Mouse (Mus musculus): ENCODE measurements around the gene Rragd.
"Not testable (repeated sequence)": the region's sequence is repeated elsewhere in the genome, so short reads cannot be mapped to it uniquely, and the experiment has no call there.

Rragd gene

GRCm38 (mm10) chr4:32982716-32983175, at the start of gene Rragd:
Rragd (plus strand) TSS chr4:32983037.
- DNase-seq (ENCODE audit: low spot score), result no peak

- peak; percentile 73 for DNase-seq (ENCODE audit: low spot score)
These were observed 46.0 kb upstream of the Rragd start for GRCm38 (mm10) chr4:32936762-32937341.

DNA sequence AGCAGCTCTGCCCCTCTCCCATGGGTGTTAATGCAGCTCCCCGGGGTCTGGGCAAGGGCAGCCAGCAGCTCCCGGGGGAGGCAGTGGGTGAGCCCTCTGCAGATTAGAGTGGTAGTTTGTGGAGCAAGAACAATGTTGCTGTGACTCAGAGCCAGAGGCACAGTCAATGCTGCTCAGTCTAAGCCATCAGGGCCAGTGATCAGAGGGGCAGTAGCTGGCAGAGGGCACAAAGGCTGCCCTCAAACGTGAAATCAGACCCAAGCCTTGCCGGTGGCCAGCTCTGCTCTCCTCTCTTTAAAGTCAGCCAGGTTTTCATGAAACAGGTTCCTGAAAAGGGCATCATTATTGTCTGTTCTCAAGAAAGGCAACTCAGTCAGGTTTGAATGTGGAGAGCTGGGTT, 43.3 kb upstream of the Rragd start:
- DNase-seq (ENCODE audit: low spot score), result peak; percentile 16

- no peak for DNase-seq (ENCODE audit: low spot score)
These were observed 42.9 kb upstream of the Rragd start for GRCm38 (mm10) chr4:32939964-32940363.

DNA sequence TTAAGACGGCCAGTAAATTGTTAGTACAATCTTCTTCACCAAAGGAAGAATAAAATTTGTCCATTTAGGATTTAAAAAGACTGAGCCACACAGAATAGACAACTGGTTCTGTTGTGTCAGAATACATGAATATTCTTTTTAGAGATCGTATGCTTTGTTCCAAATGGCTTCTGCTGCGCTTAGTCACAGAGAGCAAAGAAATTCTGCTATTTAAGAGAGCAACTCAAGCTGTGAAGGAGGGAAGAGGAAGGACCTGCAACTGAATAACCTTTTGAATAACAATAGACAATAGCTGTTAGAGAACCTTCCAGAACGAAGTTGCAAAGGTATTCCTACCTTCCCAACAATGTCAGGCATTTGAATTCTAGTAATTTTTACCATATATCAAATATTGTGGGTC, 41.9 kb upstream of the Rragd start:
- DNase-seq (ENCODE audit: low spot score), result no peak

GRCm38 (mm10) chr4:32947631-32948030, 35.2 kb upstream of the Rragd start:
- DNase-seq (ENCODE audit: low spot score), result no peak

DNA sequence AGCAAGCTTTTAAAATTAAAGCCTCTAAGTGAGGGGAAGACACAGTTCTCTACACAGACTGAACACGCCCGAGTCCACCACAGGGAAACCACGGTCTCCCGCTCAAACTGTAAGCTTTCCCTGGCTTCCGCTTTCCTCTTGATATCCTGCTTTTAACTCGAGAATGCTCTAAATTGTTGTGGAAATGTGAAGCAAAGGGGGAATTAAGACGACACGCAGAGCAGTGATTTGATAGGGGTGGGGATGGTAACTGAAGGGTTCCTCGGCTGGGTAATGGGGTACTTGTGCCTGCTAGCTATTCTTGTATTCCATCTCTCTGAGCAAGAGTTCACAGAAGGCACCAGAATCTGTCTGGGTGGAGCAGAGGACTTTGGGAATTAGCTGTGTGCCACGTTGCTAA, 34.1 kb upstream of the Rragd start:
- no peak for DNase-seq (ENCODE audit: low spot score)

- DNase-seq (ENCODE audit: low spot score), result peak; percentile 72
These were observed 32.3 kb upstream of the Rragd start, which contains the start of gene Ankrd6 for GRCm38 (mm10) chr4:32950356-32951034. Ankrd6 (minus strand) TSS chr4:32950841.

GRCm38 (mm10) chr4:32951035-32951940, 31.5 kb upstream of the Rragd start:
- no peak for DNase-seq (ENCODE audit: low spot score)

DNA sequence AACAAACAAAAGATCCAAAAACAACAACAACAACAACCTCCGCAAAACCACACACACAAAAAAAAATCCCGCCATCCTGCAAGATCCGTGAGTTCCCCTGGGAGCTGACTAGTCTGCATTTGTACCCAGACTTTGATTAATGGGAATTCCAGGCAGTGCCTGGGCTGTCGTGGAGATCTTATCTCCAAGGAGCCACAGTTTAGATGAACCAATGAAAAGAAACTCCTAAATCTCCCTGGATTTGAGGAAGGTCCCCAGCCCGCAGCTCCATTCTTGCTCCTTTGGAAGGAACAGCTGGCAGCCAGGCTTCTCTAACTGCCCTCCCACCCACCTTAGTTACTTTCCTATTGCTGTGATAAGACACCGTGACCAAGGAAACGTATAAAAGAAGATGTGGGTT, 30.2 kb upstream of the Rragd start:
- DNase-seq (ENCODE audit: low spot score), result no peak

DNA sequence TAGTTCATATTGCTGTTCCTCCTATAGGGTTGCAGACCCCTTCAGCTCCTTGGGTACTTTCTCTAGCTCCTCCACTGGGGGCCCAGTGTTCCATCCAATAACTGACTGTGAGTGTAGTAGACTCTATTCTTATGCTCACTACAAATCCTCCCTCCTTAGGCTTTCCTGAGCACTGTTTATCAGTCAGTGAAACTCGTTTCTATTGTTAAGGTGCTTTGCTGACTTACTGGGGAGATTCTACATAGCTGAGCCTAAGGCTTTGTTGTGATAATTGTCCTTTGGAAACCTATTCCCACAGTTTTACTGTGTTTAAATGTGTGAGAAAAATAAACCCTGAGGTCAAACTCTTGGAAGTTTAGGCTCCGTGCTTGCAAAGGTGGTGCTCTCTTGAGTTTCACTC, 26.4 kb upstream of the Rragd start:
- DNase-seq (ENCODE audit: low spot score), result no peak

DNA sequence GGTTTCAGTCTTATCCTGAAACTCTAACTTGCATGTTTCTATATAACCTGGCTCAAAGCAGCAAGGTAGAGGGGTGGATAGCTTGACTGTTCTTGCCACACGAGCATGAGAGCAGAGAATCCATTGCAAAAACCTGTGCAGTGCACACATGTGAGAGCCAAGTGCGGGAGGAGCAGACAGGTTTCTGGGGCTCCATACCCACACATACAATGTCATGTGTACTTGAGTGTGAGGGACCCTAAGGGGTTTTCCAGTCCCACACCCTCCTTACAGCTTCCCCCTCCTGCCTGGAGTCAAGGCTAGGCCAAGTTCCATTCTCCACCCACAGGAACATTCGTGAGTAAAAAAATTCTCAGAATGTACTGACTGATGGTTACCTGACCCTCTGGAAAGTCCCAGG, 21.4 kb upstream of the Rragd start:
- no peak for DNase-seq (ENCODE audit: low spot score)

GRCm38 (mm10) chr4:32964619-32965018, 18.2 kb upstream of the Rragd start:
- DNase-seq (ENCODE audit: low spot score), result not testable (repeated sequence)

- DNase-seq (ENCODE audit: low spot score), result no peak
These were observed 5.5 kb upstream of the Rragd start for GRCm38 (mm10) chr4:32977331-32977730.

GRCm38 (mm10) chr4:32980061-32980460, 2.8 kb upstream of the Rragd start:
- DNase-seq (ENCODE audit: low spot score), result peak; percentile 24

GRCm38 (mm10) chr4:32981617-32982016, 1.2 kb upstream of the Rragd start:
- DNase-seq (ENCODE audit: low spot score), result no peak

- no peak for DNase-seq (ENCODE audit: low spot score)
These were observed 659 bp upstream of the Rragd start for GRCm38 (mm10) chr4:32982041-32982715.

GRCm38 (mm10) chr4:32983176-32984155, 629 bp downstream of the Rragd start:
- DNase-seq (ENCODE audit: low spot score), result peak; percentile 65

GRCm38 (mm10) chr4:32984242-32984641, 1.4 kb downstream of the Rragd start:
- no peak for DNase-seq (ENCODE audit: low spot score)

DNA sequence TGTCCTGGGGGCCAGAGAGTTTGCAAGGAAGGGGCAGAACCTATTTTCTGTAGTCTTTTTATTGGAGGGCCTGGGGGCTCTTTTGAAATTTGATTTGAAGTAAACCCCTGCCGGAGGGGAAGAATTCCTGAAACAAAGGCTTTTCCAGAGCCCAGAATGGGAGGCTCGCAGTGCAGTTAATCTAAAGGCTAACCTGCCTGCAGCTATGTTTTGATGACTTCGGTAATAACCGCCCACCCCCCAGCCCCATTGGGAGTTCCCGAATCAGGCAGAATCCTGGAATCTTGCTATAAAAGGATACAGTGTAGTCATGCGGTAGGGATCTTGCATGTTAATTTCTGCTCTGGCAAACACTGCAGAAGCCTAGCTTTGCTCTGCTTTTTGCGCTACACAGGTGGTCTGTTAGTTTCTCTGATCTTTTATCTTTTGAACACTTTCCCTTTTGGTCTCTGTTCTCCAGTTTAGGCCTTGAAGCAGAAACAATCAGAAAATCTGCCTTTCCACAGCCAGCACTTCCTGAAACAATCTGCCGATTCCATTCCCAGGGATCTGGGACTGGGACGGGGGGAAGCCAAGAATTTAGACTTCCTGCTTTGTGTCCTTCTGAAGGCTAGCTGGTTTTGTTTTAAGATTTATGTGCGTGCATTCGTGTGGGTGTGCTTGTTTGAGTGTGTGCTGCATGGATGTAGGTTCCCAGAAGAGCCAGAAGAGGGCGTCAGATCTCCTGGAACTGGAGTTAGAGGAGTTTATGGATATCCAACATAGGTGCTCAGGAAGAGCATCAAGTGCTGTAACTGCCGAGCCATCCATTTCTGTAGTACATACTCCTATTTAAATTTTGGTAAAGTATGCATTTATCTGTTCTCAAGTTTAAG, 2.2 kb downstream of the Rragd start:
- DNase-seq (ENCODE audit: low spot score), result peak; percentile 22

All from testis, postnatal 14 days (tissue).